Mouse (Mus musculus) lung, adult 2 months (tissue): ENCODE measurements at regions not wholly inside any gene's neighbourhood (a gene's known extent, or its start where the extent isn't known, plus 50 kb on each side); places are given as distances from the start of the nearest gene placed in this dataset.

Experiments used
- CTCF ChIP-seq: fragments of 200-500 bp; IDR thresholded peaks from 2 replicates; pipeline ENCODE4 v1.5.1; 2011; ENCODE audit warnings: mild to moderate bottlenecking, low read length, control low read depth; ENCODE audit not compliant: insufficient read depth
- POLR2A ChIP-seq: fragments of 200-500 bp; IDR thresholded peaks from 2 replicates; pipeline ENCODE4 v1.6.1; 2011; ENCODE audit warnings: low read depth, mild to moderate bottlenecking, control low read depth, low read length, borderline replicate concordance; ENCODE audit errors: extremely low read depth

DNA sequence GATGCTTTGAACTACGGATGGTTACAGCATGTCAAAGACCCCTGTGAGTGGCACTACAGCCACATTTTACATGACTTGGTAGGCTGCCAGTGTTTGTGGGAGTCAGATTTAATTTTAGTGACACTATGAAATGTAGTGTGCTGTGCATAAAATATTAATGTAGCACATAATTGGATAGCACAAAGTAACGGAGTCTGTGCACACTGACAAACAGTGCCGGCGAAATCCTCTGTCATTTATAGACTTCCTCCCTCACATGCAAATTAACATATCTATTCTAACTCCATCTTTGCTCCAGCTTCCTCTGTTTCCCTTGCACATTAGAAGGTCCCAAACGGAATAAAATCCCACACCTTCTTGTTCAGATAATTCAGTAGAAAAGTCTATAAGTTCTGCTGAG lies 515.3 kb downstream of the Psat1 start:
- TF ChIP-seq CTCF, result no peak
- no peak for TF ChIP-seq POLR2A
